In the genomic region with DNA sequence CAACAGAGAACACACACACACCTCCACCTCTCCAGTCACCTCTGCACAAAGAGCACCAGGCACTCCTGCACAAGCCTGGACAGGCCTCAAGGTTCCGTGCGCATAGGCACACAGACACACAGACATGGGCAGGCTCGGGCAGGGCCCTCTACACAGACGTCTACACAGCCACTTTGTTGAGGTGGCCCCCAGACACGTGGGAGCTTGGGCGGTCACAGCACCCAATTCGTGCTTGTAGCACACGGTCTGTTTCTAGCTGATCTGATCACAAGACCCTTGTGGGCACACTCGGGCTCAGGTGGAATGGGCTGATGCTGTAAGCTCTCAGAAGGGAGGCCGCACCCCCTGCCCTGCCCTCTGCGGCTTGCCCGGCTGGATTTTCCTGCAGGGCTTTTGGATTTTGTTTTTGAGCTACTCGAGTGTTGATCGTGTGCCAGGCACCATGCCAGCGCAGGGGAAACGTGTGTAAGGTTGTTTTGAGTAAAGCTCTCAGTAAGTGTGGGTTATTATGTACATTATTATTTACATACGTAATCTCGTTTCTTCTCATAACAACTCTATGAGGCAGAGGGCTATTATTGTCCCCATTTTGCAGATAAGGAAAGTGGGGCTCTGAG, we compare ENCODE assay signal across 8 mouse cellular contexts. TPM values are rescaled to one million over a fixed set of nuclear protein-coding genes. Genes with fewer than 3 reads are reported as not detected.
DNase-seq lines count a peak whose midpoint lies in the region; ATAC-seq lines count a peak whose summit lies in the region.

No protein-coding gene starts in this region.

- no peak overlapping the region for H3K9ac ChIP-seq in hindbrain, embryonic 12.5 days
- no peak overlapping the region for H3K9ac ChIP-seq in hindbrain, embryonic 11.5 days (ENCODE audit: low read depth, low read length)
- no peak overlapping the region for H3K9ac ChIP-seq in limb, embryonic 12.5 days (replicated peaks)

- H3K4me1 ChIP-seq in hindbrain, embryonic 12.5 days: peaks cover 57% of the 10 kb centered on the region
- H3K4me1 ChIP-seq in hindbrain, embryonic 11.5 days (replicated peaks; ENCODE audit: control insufficient read depth, insufficient read depth, low read length): no peaks in the 10 kb centered on the region
- peaks cover 99% of the 10 kb centered on the region for H3K4me1 ChIP-seq in erythroblast, embryonic 14.5 days (ENCODE audit: control insufficient read depth)
- H3K4me1 ChIP-seq in limb, embryonic 12.5 days (replicated peaks): peaks cover 32% of the 10 kb centered on the region

- H3K4me2 ChIP-seq in hindbrain, embryonic 12.5 days (replicated peaks): no peak overlapping the region
- no peak overlapping the region for H3K4me2 ChIP-seq in hindbrain, embryonic 11.5 days (replicated peaks; ENCODE audit: low read depth, low read length)
- no peak overlapping the region for H3K4me2 ChIP-seq in limb, embryonic 12.5 days

- WGBS in hindbrain, embryonic 12.5 days: 83% methylated on average over 18 of the region's 18 CpGs
- 87% methylated on average over 18 of the region's 18 CpGs for WGBS in hindbrain, embryonic 11.5 days
- 81% methylated on average over 18 of the region's 18 CpGs for WGBS in limb, embryonic 12.5 days

- peak overlapping the region; percentile 5 for H3K27ac ChIP-seq in hindbrain, embryonic 12.5 days
- no peak overlapping the region for H3K27ac ChIP-seq in hindbrain, embryonic 11.5 days (ENCODE audit: low read depth, low read length)
- peak overlapping the region; percentile 50; the same call in 1 of the 2 replicates for H3K27ac ChIP-seq in limb, embryonic 12.5 days

- H3K36me3 ChIP-seq in hindbrain, embryonic 12.5 days: peaks cover 6% of the 10 kb centered on the region
- no peaks in the 10 kb centered on the region for H3K36me3 ChIP-seq in hindbrain, embryonic 11.5 days (ENCODE audit: control insufficient read depth, insufficient read depth, low read length)
- H3K36me3 ChIP-seq in erythroblast, embryonic 14.5 days (ENCODE audit: control insufficient read depth): peaks cover 88% of the 10 kb centered on the region
- peaks cover 13% of the 10 kb centered on the region for H3K36me3 ChIP-seq in limb, embryonic 12.5 days

- ATAC-seq in hindbrain, embryonic 12.5 days (ENCODE audit: low FRiP score): no peak
- ATAC-seq in hindbrain, embryonic 11.5 days (ENCODE audit: low FRiP score): no peak
- no peak for ATAC-seq in limb, embryonic 12.5 days (ENCODE audit: insufficient number of reproducible peaks, insufficient read depth, low FRiP score, low TSS enrichment, low read depth)

- H3K4me3 ChIP-seq in hindbrain, embryonic 12.5 days: no peak overlapping the region
- H3K4me3 ChIP-seq in hindbrain, embryonic 11.5 days (ENCODE audit: low read depth, low read length): no peak overlapping the region
- peak overlapping the region; percentile 63 for H3K4me3 ChIP-seq in erythroblast, embryonic 14.5 days (replicated peaks)
- H3K4me3 ChIP-seq in limb, embryonic 12.5 days (replicated peaks): no peak overlapping the region

- DNase-seq in hindbrain, embryonic 11.5 days (ENCODE audit: low spot score): no peak
- peak; percentile 62 to 81 for DNase-seq in spleen, postnatal 4 days (ENCODE audit: low spot score in 2 of 2)
- DNase-seq in thymus, postnatal 14 days: no peak
- no peak for DNase-seq in gastrocnemius, adult 18-20 months (ENCODE audit: low spot score)
- DNase-seq in thymus, postnatal 25 days: no peak

- H3K9me3 ChIP-seq in hindbrain, embryonic 12.5 days (replicated peaks): no peaks in the 10 kb centered on the region
- no peaks in the 10 kb centered on the region for H3K9me3 ChIP-seq in hindbrain, embryonic 11.5 days (ENCODE audit: control insufficient read depth, low read length)
- H3K9me3 ChIP-seq in erythroblast, embryonic 14.5 days (ENCODE audit: control insufficient read depth, low read length): no peaks in the 10 kb centered on the region
- no peaks in the 10 kb centered on the region for H3K9me3 ChIP-seq in limb, embryonic 12.5 days

- no peaks in the 10 kb centered on the region for H3K27me3 ChIP-seq in hindbrain, embryonic 12.5 days
- H3K27me3 ChIP-seq in hindbrain, embryonic 11.5 days (ENCODE audit: control insufficient read depth, insufficient read depth, low read length): no peaks in the 10 kb centered on the region
- no peaks in the 10 kb centered on the region for H3K27me3 ChIP-seq in erythroblast, embryonic 14.5 days (ENCODE audit: control insufficient read depth)
- H3K27me3 ChIP-seq in limb, embryonic 12.5 days: no peaks in the 10 kb centered on the region

RNA-seq across cellular contexts. Expression of gene Sema4b, which starts 21.5 kb away (rescaled TPM):
- polyA plus RNA-seq in hindbrain, embryonic 12.5 days (2016; fragmentation: Nextera tagmentation; extraction: Ambion mirVana): 20.9 and 21.1 TPM in 2 replicates
- polyA plus RNA-seq in hindbrain, embryonic 11.5 days (2014; fragmentation: Nextera tagmentation; extraction: Ambion mirVana): 10.5 and 15.6 TPM in 2 replicates
- polyA plus RNA-seq in erythroblast, embryonic 14.5 days (2012): 3.1 and 3.2 TPM in 2 replicates
- 12.2 and 13.5 TPM in 2 replicates for polyA plus RNA-seq in limb, embryonic 12.5 days (2016; fragmentation: Nextera tagmentation; extraction: Ambion mirVana)
- total RNA-seq in gastrocnemius, adult 18-20 months (2021): 1 to 10 TPM; 1.2 to 1.7 TPM

RNA-seq across cellular contexts. Expression of gene Cib1, which starts 24.5 kb away (rescaled TPM):
- 37.5 and 40.5 TPM in 2 replicates for polyA plus RNA-seq in hindbrain, embryonic 12.5 days (2016; fragmentation: Nextera tagmentation; extraction: Ambion mirVana)
- 58.9 and 61.7 TPM in 2 replicates for polyA plus RNA-seq in hindbrain, embryonic 11.5 days (2014; fragmentation: Nextera tagmentation; extraction: Ambion mirVana)
- polyA plus RNA-seq in erythroblast, embryonic 14.5 days (2012): 9.1 and 10.7 TPM in 2 replicates
- polyA plus RNA-seq in limb, embryonic 12.5 days (2016; fragmentation: Nextera tagmentation; extraction: Ambion mirVana): 47.5 and 49.7 TPM in 2 replicates
- total RNA-seq in gastrocnemius, adult 18-20 months (2021): 1 to 10 TPM; 5.2 to 8.8 TPM

RNA-seq across cellular contexts. Expression of gene Gdpgp1, which starts 24.5 kb away (rescaled TPM):
- polyA plus RNA-seq in hindbrain, embryonic 12.5 days (2016; fragmentation: Nextera tagmentation; extraction: Ambion mirVana): 4.6 and 4.9 TPM in 2 replicates
- polyA plus RNA-seq in hindbrain, embryonic 11.5 days (2014; fragmentation: Nextera tagmentation; extraction: Ambion mirVana): 5.0 and 5.6 TPM in 2 replicates
- 0.06 and 0.17 TPM in 2 replicates for polyA plus RNA-seq in erythroblast, embryonic 14.5 days (2012)
- 3.2 and 3.7 TPM in 2 replicates for polyA plus RNA-seq in limb, embryonic 12.5 days (2016; fragmentation: Nextera tagmentation; extraction: Ambion mirVana)
- under 1 TPM; 0.81 to 0.91 TPM for total RNA-seq in gastrocnemius, adult 18-20 months (2021)

RNA-seq across cellular contexts. Expression of gene Ttll13, which starts 38.0 kb away (rescaled TPM):
- 2.0 and 2.7 TPM in 2 replicates for polyA plus RNA-seq in hindbrain, embryonic 12.5 days (2016; fragmentation: Nextera tagmentation; extraction: Ambion mirVana)
- 1.1 and 1.4 TPM in 2 replicates for polyA plus RNA-seq in hindbrain, embryonic 11.5 days (2014; fragmentation: Nextera tagmentation; extraction: Ambion mirVana)
- 0.06 and 0.42 TPM in 2 replicates for polyA plus RNA-seq in erythroblast, embryonic 14.5 days (2012)
- polyA plus RNA-seq in limb, embryonic 12.5 days (2016; fragmentation: Nextera tagmentation; extraction: Ambion mirVana): 0.41 and 0.79 TPM in 2 replicates
- total RNA-seq in gastrocnemius, adult 18-20 months (2021): under 1 TPM in 1 of 2 experiments, not detected in 1; 0.18 TPM

RNA-seq across cellular contexts. Expression of gene Ngrn, which starts 52.9 kb away (rescaled TPM):
- 55.0 and 55.1 TPM in 2 replicates for polyA plus RNA-seq in hindbrain, embryonic 12.5 days (2016; fragmentation: Nextera tagmentation; extraction: Ambion mirVana)
- polyA plus RNA-seq in hindbrain, embryonic 11.5 days (2014; fragmentation: Nextera tagmentation; extraction: Ambion mirVana): 49.5 and 51.6 TPM in 2 replicates
- 2.9 and 4.1 TPM in 2 replicates for polyA plus RNA-seq in erythroblast, embryonic 14.5 days (2012)
- 50.3 and 53.7 TPM in 2 replicates for polyA plus RNA-seq in limb, embryonic 12.5 days (2016; fragmentation: Nextera tagmentation; extraction: Ambion mirVana)
- 10 to 100 TPM; 20.7 to 22.5 TPM for total RNA-seq in gastrocnemius, adult 18-20 months (2021)

Comparison
In these comparisons a context has a peak if more than half of its experiments do, and no peak if none do; other contexts are left out.
1. DNase-seq: peak in spleen, postnatal 4 days (2 of 2); none in hindbrain, embryonic 11.5 days (single experiment), thymus, postnatal 14 days (single experiment), gastrocnemius, adult 18-20 months (single experiment) and thymus, postnatal 25 days (single experiment).